Mouse (Mus musculus) heart, embryonic 16.5 days (tissue): ENCODE measurements around the gene Nudt3. TPM values are rescaled to one million over a fixed set of nuclear protein-coding genes. Genes with fewer than 3 reads are reported as not detected.

Experiments used
- ATAC-seq: fragments of 200-750 bp; cut with Nextera tagmentation; replicated peaks from 2 replicates; pipeline ENCODE4 v1.8.0; 2017; ENCODE audit warnings: moderate number of reproducible peaks; ENCODE audit not compliant: insufficient read depth, low FRiP score; ENCODE audit errors: extremely low read depth
- H3K27ac ChIP-seq: fragments of 300-500 bp; sonication (generic); 2 replicates; pipeline ENCODE4 v1.5.1; 2014; ENCODE audit warnings: mild to moderate bottlenecking, low read length, control low read depth, moderate library complexity
- H3K27me3 ChIP-seq: fragments of 300-500 bp; sonication (generic); 2 replicates; pipeline ENCODE4 v1.6.1; 2014; ENCODE audit warnings: low read length, mixed read lengths; ENCODE audit not compliant: control insufficient read depth, insufficient read depth
- H3K36me3 ChIP-seq: fragments of 300-500 bp; sonication (generic); 2 replicates; pipeline ENCODE4 v1.6.1; 2014; ENCODE audit not compliant: control insufficient read depth, insufficient read depth
- H3K4me1 ChIP-seq: fragments of 300-500 bp; sonication (generic); 2 replicates; pipeline ENCODE4 v1.6.1; 2014; ENCODE audit warnings: low read length, mixed read lengths; ENCODE audit not compliant: control insufficient read depth, insufficient read depth
- H3K4me2 ChIP-seq: fragments of 300-500 bp; sonication (generic); 2 replicates; pipeline ENCODE4 v1.6.1; 2014; ENCODE audit warnings: low read depth, mild to moderate bottlenecking, control low read depth, low read length
- H3K4me3 ChIP-seq: fragments of 300-500 bp; sonication (generic); 2 replicates; pipeline ENCODE4 v1.5.1; 2014; ENCODE audit warnings: mild to moderate bottlenecking, control low read depth, low read length
- H3K9ac ChIP-seq: fragments of 300-500 bp; sonication (generic); 2 replicates; pipeline ENCODE4 v1.6.1; 2014; ENCODE audit warnings: low read length, control low read depth
- H3K9me3 ChIP-seq: fragments of 300-500 bp; sonication (generic); replicated peaks from 2 replicates; pipeline ENCODE4 v1.6.1; 2016; ENCODE audit warnings: low read length; ENCODE audit not compliant: control insufficient read depth
- WGBS: fragments of 180-500 bp; shearing (Covaris S2); extraction: QIAGEN DNeasy Blood & Tissue Kit; methylation state at CpG from one replicate; pipeline ENCODE4 v1.1.7; 2014; 5-methylcytosine and 5-hydroxymethylcytosine counted together
- polyA plus RNA-seq: library from polyadenylated mRNA; unstranded; fragments of >200 nt; fragmentation: Nextera tagmentation; extraction: Ambion mirVana; gene quantifications from 2 replicates; pipeline ENCODE4 v1.2.1, GENCODE M21; 2015

The Nudt3 gene
- polyA plus RNA-seq, 1 experiment from 2014 or later: 176 TPM

DNA sequence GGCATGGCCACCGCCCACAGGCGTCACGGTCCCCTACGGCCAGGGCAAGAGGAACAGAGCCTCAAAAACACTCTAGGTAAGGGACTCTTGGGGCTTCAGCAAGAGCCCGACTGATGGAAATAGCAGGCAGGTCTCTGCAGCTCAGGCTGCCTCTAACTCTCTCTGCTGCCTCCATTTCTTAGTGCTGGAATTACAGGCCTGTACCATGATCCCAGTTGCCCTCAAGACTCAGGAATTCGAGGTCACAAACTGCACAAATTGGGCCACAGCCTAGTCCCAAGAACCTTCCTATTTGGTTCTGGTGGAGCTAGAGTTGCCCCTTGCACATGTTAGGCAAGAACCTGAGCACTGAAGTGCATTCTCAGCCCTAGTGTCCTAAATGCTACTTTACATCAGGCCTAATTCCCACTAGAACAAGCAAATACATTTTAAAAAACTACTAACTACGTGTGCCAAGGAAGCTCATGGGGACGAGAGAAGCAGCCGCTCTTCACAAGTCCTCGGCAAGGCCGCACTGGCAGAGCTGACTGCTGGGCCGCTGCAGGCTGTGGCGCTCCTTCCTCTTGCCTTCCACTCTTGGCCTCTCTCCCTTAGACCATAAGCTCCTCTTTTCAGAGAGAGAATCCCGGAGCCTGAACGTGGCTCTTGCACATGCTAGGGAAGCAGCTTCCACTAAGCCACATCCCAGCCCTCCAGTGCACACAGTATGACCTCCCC is 27.5 kb downstream of the Nudt3 start:
- 50% methylated on average over 15 of the region's 15 CpGs for WGBS
- Histone ChIP-seq H3K27ac (peak overlapping the region; percentile 97), H3K9me3 (no peaks in the 10 kb centered on the region), H3K36me3 (peaks cover 18% of the 10 kb centered on the region; the same call in 1 of the 2 replicates), H3K4me1 (peaks cover 54% of the 10 kb centered on the region), H3K4me2 (peak overlapping the region; percentile 43), H3K4me3 (no peak overlapping the region), H3K27me3 (no peaks in the 10 kb centered on the region), H3K9ac (peak overlapping the region; percentile 60; the same call in 1 of the 2 replicates)
- peak; percentile 24; the same call in 1 of the 2 replicates for ATAC-seq

GRCm38 (mm10) chr17:27592565-27592910 is 30.8 kb downstream of the Nudt3 start:
- Histone ChIP-seq H3K36me3 (peaks cover 18% of the 10 kb centered on the region; the same call in 1 of the 2 replicates), H3K9ac (no peak overlapping the region), H3K4me1 (peaks cover 71% of the 10 kb centered on the region), H3K4me3 (no peak overlapping the region), H3K27me3 (no peaks in the 10 kb centered on the region), H3K9me3 (no peaks in the 10 kb centered on the region), H3K27ac (no peak overlapping the region), H3K4me2 (no peak overlapping the region)
- ATAC-seq: no peak
- 96% methylated on average over 7 of the region's 7 CpGs for WGBS

DNA sequence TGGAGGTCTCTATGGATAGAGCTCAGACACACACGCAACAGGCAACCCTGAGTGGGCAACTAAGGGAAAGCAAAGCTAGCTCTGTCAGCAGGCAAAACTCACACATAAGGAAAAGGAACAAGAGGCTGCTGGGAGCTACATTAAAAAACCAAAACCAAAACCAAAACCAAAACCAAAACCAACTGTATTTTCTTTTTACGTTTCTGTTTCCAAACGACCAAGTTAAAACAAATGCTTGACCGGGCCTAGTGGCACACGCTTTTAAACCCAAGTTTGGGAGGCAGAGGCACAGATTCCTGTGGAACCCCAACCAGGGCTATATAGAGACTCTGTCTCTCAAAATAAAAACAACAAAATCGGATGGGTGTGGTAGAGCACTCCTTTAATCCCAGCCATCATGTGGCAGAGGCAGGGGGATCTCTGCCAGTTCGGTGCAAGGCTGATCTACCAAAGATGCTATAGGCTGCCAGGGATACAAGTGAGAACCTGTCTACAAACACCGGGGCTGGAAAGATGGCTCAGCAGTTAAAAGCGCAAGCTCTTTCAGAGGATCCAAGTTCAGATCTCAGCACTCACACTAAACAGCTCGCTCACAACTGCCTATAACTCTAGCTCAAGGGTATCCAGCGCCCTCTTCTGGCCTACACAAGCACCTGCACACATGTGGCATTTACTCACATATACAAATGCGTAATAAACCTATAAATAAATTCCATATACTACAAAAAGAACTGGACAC is 31.3 kb downstream of the Nudt3 start:
- no peak for ATAC-seq
- Histone ChIP-seq H3K36me3 (peaks cover 18% of the 10 kb centered on the region; the same call in 1 of the 2 replicates), H3K27me3 (no peaks in the 10 kb centered on the region), H3K4me3 (no peak overlapping the region), H3K27ac (peak overlapping the region; percentile 56), H3K9ac (no peak overlapping the region; the same call in 1 of the 2 replicates), H3K4me1 (peaks cover 71% of the 10 kb centered on the region), H3K4me2 (no peak overlapping the region), H3K9me3 (no peaks in the 10 kb centered on the region)
- WGBS: 87% methylated on average over 12 of the region's 12 CpGs

DNA sequence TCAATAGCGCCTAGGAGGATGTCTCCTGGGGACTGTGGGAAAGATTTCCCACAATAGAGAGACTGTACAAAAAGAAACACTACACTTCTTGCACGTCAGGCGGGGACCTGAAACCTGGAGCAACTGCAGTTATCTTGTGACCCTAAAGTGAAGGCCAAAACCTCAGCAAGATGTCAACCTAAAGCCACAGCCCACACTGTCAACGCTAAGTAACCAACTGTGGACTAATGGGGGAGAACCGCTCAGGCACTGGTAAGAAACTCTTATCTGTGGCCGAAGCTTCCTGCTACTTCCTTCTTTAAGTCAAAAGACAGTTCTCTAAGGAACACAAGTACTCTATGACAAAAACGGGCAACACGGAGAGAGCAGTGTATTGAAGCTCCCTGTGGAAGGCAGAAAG is 35.1 kb downstream of the Nudt3 start:
- H3K4me1 ChIP-seq: peaks cover 59% of the 10 kb centered on the region
- no peaks in the 10 kb centered on the region for H3K27me3 ChIP-seq
- no peak overlapping the region for H3K4me3 ChIP-seq
- no peak; the same call in 1 of the 2 replicates for ATAC-seq
- no peaks in the 10 kb centered on the region for H3K9me3 ChIP-seq
- peak overlapping the region; percentile 95 for H3K27ac ChIP-seq
- peak overlapping the region; percentile 65; the same call in 1 of the 2 replicates for H3K9ac ChIP-seq
- 46% methylated on average over 8 of the region's 8 CpGs for WGBS
- H3K4me2 ChIP-seq: no peak overlapping the region
- peaks cover 13% of the 10 kb centered on the region for H3K36me3 ChIP-seq

DNA sequence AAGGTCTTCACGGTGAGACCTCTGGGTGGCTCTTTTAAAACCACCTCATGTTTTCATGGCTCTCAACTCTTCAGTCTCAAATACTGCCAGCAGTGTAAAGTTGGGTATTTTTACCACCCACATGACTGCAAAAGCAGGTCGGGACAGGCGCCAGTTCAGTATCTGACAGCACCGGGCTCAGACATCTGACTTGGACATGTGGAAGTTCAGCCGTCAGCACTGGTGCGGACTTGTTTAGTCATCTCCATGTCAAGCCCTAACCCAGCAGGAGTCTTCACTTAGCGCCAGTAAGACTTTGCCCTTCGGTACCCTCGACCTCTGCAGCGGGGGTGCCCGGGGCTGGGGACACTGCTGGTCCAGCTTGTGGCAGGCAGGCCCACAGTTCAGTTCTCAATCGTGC is 36.0 kb downstream of the Nudt3 start:
- H3K4me3 ChIP-seq: no peak overlapping the region
- no peaks in the 10 kb centered on the region for H3K9me3 ChIP-seq
- H3K27ac ChIP-seq: peak overlapping the region; percentile 95
- 43% methylated on average over 12 of the region's 12 CpGs for WGBS
- H3K36me3 ChIP-seq: peaks cover 11% of the 10 kb centered on the region
- peaks cover 58% of the 10 kb centered on the region for H3K4me1 ChIP-seq
- no peaks in the 10 kb centered on the region for H3K27me3 ChIP-seq
- peak overlapping the region; percentile 65 for H3K9ac ChIP-seq
- peak overlapping the region; percentile 38 for H3K4me2 ChIP-seq
- ATAC-seq: peak; percentile 87

GRCm38 (mm10) chr17:27586661-27587060 is 36.6 kb downstream of the Nudt3 start:
- peak overlapping the region; percentile 38 for H3K4me2 ChIP-seq
- H3K4me3 ChIP-seq: no peak overlapping the region
- H3K27ac ChIP-seq: peak overlapping the region; percentile 95
- peak overlapping the region; percentile 56 for H3K9ac ChIP-seq
- peaks cover 53% of the 10 kb centered on the region for H3K4me1 ChIP-seq
- peaks cover 17% of the 10 kb centered on the region for H3K36me3 ChIP-seq
- 44% methylated on average over 9 of the region's 9 CpGs for WGBS
- ATAC-seq: peak; percentile 49
- no peaks in the 10 kb centered on the region for H3K9me3 ChIP-seq
- no peaks in the 10 kb centered on the region for H3K27me3 ChIP-seq

GRCm38 (mm10) chr17:27583185-27583894 is 40.0 kb downstream of the Nudt3 start:
- no peak overlapping the region for H3K4me3 ChIP-seq
- H3K36me3 ChIP-seq: peaks cover 28% of the 10 kb centered on the region
- 80% methylated on average over 13 of the region's 13 CpGs for WGBS
- peaks cover 21% of the 10 kb centered on the region for H3K4me1 ChIP-seq
- H3K27me3 ChIP-seq: no peaks in the 10 kb centered on the region
- no peaks in the 10 kb centered on the region for H3K9me3 ChIP-seq
- H3K9ac ChIP-seq: no peak overlapping the region
- H3K27ac ChIP-seq: no peak overlapping the region
- H3K4me2 ChIP-seq: no peak overlapping the region
- ATAC-seq: no peak

DNA sequence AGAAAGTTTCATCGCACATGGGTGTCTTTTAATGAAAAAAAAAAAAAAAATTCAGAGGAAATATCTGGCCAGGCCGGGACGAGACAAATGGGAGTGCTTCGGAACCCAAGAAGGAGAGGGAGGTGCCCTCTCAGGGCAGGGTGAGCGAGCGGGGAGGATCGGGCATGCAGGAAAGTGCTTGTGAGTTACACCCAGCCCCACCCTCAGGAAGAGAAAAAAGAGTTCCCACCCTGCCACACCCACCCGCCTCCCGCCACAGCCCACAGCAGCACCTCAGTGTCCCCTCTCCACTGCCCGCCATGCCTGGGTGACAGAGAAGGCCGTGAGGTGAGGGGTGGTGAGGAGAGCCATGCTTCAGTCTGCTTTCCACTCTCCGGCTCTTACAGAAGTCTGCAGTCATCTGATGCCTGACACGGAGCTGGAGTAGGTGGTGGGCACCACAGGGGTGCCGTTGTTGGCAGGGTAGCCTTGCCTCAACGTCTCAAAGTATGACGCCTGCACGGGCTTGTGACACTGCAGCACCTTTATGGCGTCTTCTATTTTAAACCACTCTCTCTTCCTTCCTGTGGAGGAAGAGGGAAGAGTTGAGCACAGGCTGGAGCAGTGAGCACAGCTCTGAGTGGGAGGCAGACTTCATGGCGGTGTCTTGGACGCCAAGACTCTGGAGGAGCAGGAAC is 42.8 kb downstream of the Nudt3 start:
- Histone ChIP-seq H3K4me3 (no peak overlapping the region), H3K36me3 (peaks cover 26% of the 10 kb centered on the region), H3K9ac (no peak overlapping the region), H3K4me2 (no peak overlapping the region), H3K9me3 (no peaks in the 10 kb centered on the region), H3K27ac (no peak overlapping the region), H3K27me3 (no peaks in the 10 kb centered on the region), H3K4me1 (peaks cover 3% of the 10 kb centered on the region; the same call in 1 of the 2 replicates)
- WGBS: 79% methylated on average over 20 of the region's 20 CpGs
- 0 out of 2 replicates have a peak, but pooled peaks have one; percentile 21 for ATAC-seq
